Mouse (Mus musculus): Measurements from ENCODE around the gene Rab3b. TPM values are rescaled to one million over a fixed set of nuclear protein-coding genes. Genes with fewer than 3 reads are reported as not detected.
"Not testable (repeated sequence)": the region's sequence is repeated elsewhere in the genome, so short reads cannot be mapped to it uniquely, and the experiment has no call there.

The Rab3b gene
- total RNA-seq, 2 experiments from 2014 or later, result 133 to 134 TPM

DNA sequence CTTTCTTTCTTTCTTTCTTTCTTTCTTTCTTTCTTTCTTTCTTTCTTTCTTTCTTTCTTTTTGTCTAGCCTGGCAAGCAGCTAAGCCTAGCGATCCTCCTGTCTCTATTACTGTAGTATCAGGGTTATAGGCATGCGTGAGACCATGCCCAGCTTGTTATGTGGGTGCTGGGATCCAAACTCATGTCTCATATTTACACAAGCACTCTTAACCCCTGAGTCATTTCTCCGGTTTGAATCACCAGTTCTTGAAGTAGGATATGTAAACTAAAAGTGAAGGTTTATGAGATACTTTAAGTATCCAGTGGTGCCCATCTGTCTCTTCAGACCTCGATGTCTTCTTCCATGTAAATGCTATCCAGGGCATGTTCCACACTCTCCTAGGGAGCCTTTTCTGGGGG is 8.6 kb downstream of the Rab3b start:
- no peak for DNase-seq
- intact Hi-C loops (cut with DNase I), result no loop called here

- DNase-seq, result peak; percentile 44
Measured at GRCm38 (mm10) chr4:108890876-108891275, 12.0 kb downstream of the Rab3b start.

DNA sequence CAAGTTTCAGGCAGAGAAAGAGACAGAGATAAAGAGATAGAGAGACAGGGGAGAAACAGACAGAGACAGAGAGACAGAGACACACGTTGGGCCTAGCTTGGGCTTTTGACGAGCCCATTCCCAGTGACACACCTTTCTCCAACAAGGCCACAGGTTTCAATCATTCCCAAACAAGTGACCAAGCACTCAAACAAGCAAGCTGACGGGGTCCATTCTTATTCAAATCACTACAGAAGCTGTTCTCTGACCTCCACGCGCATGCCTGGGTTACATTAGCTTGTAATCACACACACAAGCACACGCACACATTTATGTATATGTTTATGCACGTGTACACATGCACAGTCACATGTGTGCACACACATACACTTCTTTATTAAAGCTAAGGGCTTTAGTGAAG is 21.6 kb downstream of the Rab3b start:
- intact Hi-C loops (cut with DNase I), result no loop called here
- DNase-seq, result no peak

More at GRCm38 (mm10) chr4:108890876-108891275, 12.0 kb downstream of the Rab3b start:
- intact Hi-C loops (cut with DNase I), result no loop called here

DNA sequence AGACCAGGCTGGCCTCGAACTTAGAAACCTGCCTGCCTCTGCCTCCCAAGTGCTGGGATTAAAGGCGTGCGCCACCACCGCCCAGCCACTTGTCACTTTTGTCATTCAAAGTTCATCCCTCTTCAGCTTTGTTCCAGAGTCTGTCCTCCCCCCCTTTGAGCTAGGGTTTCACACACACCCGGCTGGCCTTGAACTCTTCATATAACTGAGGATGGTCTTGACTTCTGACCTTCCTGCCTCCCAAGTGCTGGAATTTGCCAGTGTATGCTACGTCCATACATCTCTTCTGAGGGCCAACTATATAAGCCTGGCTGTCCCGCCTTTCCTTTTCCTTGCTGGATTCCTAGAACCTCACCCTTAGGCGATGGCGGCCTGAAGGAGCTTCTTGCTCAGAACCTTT is 24.0 kb downstream of the Rab3b start:
- intact Hi-C loops (cut with DNase I), result no loop called here
- no peak for DNase-seq

- intact Hi-C loops (cut with DNase I), result no loop called here
- DNase-seq, result no peak
Measured at GRCm38 (mm10) chr4:108903346-108903745, 24.5 kb downstream of the Rab3b start.

- intact Hi-C loops (cut with DNase I), result no loop called here
- DNase-seq, result no peak
Measured at GRCm38 (mm10) chr4:108904076-108904475, 25.2 kb downstream of the Rab3b start.

DNA sequence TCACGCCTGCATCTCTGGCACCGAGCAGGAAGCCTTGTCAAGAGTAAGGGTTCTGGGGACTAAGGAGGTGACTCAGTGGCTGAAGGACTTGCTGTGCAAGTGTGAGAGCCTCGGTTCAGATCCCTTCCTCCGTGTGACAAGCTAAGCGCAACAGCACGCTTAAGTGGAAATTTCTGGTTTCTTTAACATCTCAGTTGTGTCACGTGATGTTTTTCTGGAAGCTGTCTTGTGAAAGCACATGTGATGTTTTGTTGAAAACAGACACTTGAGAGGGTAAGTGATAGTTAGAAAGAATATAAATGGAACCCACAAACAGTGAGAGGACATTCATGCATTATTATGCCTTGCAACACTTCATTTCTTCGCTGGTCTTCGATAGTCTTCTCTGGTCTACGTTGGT is 25.9 kb downstream of the Rab3b start:
- intact Hi-C loops (cut with DNase I), result no loop called here
- DNase-seq, result no peak

DNA sequence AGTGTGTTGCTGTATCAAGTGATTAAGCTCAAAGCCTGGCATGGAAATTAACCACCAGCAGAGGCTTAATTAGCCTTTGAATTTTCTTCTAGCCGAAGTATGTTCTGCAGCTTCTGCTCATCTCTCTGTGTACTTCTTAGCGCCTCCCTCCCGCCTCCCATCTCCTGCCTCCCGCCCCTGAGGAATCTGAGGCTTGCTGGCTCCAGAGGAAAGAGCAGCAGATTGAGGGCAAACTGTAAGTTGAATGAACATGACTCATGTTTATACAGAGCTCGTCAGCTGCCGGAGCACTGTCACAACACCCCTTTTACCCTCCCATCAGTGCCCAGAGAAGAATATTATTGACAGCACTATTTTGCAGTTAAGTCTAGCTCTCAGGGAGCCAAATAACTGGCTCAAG is 27.0 kb downstream of the Rab3b start:
- DNase-seq, result no peak
- intact Hi-C loops (cut with DNase I), result no loop called here

GRCm38 (mm10) chr4:108907475-108907874 is 28.6 kb downstream of the Rab3b start:
- intact Hi-C loops (cut with DNase I), result no loop called here
- no peak for DNase-seq

DNA sequence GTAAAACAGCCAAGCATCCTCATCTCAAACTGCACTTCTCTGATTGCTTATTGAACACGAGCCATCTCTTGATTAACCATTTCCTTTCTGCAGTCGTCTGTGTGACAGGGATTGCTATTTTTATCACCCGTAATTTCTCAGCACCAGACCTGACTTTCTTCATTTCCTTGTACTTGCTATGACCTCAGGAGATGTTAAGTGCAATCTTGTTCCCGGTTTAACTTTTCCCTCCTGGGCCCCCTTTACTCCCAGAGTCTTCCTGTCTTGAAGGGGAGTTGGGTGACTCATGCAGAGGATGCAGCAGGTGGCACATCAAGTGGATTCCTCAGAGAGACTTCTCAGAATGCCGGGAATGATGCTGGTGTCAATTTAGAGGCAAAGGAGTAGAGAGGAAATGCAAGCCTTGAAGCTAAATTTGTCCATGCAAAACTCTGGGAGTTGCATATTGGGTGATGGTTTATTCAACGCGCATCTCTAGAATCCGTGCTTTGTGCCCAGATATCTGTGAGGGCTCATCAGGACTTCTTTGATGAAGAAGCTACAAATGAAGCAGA is 31.1 kb downstream of the Rab3b start:
- intact Hi-C loops (cut with DNase I), result no loop called here
- DNase-seq, result no peak

DNA sequence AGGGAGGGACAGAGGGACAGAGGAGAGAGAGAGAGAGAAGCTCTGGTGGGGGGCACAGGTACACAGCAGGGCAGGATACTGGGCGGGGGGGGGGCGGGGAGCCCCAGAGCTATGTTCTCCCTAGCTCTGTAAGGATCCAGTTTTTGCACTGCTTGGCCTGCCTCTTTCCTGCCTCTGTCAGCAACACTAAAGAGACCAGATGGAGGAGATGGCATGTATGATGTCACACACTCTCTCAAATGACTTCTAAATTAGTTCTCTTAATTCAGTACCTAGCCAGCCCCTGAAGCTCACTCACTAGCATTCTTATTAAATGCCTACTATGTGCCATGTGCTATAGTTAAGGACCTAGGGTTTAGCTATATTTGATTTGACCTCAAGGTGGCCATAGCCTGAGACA is 33.0 kb downstream of the Rab3b start:
- no peak for DNase-seq
- intact Hi-C loops (cut with DNase I), result no loop called here

DNA sequence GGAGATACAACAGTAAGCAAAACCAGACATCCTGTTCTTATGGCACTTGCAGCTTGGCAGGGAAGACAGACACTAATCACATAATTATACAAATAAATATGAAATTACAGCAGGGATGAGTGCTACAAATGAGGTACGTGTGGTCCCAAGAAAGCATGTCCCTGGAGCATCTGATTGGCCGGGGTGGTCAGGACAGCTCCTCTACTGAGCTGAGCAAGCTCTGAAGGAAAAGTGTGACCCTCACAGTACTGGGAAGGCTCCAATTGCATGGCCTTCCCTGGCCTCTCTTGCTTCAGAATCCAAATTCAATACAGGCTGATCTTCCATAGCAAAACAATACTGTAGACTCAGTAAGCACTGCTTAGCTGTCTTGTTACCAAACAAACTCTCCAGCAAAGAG is 34.3 kb downstream of the Rab3b start:
- DNase-seq, result no peak
- intact Hi-C loops (cut with DNase I), result no loop called here

GRCm38 (mm10) chr4:108914391-108914790 is 35.5 kb downstream of the Rab3b start:
- no peak for DNase-seq
- intact Hi-C loops (cut with DNase I), result no loop called here

GRCm38 (mm10) chr4:108915101-108915500 is 36.2 kb downstream of the Rab3b start:
- no peak for DNase-seq
- intact Hi-C loops (cut with DNase I), result no loop called here

- DNase-seq, result no peak
- intact Hi-C loops (cut with DNase I), result no loop called here
Measured at GRCm38 (mm10) chr4:108917654-108918053, 38.8 kb downstream of the Rab3b start.

DNA sequence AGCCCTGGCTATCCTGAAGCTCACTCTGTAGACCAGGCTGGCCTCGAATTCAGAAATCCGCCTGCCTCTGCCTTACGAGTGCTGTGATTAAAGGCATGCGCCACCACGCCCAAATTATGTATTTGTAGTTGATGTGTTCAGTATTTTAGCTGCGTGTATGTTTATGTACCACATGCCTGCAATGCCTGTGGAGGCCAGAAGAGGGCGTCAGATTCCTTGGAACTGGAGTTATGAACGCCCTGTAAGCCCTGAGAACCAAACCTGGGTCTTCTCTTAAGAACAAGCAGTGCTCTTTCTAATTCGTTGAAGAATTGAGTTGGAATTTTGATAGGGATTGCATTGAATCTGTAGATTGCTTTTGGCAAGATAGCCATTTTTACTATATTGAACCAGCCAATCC is 49.1 kb downstream of the Rab3b start:
- DNase-seq; intact Hi-C loops (cut with DNase I): not testable (repeated sequence)

- no peak for DNase-seq
- intact Hi-C loops (cut with DNase I), result no loop called here
Measured at GRCm38 (mm10) chr4:108933163-108933562, 54.3 kb downstream of the Rab3b start.

- intact Hi-C loops (cut with DNase I), result no loop called here
- no peak for DNase-seq
Measured at GRCm38 (mm10) chr4:108934856-108935255, 56.0 kb downstream of the Rab3b start.

DNA sequence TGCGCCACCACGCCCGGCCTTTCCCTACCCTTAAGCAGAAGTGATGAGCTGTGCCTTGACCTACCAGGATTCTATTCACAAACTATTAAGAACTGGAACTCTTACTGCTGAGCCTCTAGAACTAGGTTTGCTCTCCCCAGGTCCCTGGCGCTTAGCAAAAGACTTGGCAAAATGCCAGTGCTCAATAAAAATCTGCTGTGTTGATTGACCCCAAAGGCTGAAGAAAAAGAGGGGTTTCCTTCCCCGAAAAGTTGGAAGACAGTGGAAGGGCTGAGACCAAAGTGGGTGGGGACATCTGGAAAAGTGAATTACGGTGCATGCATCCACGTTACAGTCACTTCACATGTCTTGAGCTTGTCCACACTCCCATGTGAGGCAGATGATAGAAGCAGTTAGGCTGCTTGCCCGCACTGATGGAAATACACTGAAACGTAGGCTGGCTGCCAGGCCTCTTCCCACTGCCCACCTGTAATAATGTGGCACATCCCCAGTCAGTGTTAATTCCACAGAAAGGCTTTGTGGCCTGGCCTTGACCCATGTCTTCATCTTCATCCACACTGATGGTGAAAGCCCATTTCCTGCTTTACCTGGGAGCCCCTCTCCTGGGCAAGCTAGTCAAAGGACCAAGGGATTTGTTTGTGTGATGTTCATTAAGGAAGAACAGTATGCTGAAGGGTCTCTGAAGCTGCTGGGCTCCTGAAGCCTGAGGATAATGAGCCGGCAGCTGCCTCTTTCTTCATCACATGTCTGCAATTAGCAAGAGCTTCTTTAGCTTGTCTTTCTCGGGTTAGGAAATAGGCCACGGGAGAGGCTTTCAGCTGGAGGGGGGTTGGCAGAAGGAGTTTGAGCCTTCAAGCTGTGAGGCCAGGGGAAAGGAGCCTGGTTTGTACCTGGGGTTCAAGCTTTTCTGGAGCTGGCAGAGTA is 59.2 kb downstream of the Rab3b start:
- intact Hi-C loops (cut with DNase I), result no loop called here
- peak; percentile 74 for DNase-seq

- DNase-seq, result peak; percentile 35
Measured at GRCm38 (mm10) chr4:108940681-108941473, 62.0 kb downstream of the Rab3b start.

GRCm38 (mm10) chr4:108942171-108942570 is 63.3 kb downstream of the Rab3b start:
- intact Hi-C loops (cut with DNase I), result no loop called here
- DNase-seq, result no peak

More at GRCm38 (mm10) chr4:108940681-108941473, 62.0 kb downstream of the Rab3b start:
- intact Hi-C loops (cut with DNase I), result no loop called here
